Mouse (Mus musculus) forebrain, embryonic 13.5 days (tissue): Measurements from ENCODE around the gene Fmnl3. TPM values are rescaled to one million over a fixed set of nuclear protein-coding genes. Genes with fewer than 3 reads are reported as not detected.

Experiments used
- ATAC-seq: fragments of 200-750 bp; cut with Nextera tagmentation; 2 replicates; pipeline ENCODE4 v1.8.0; 2017
- H3K27ac ChIP-seq: fragments of 300-500 bp; sonication (generic); 2 replicates; pipeline ENCODE4 v1.5.1; 2015; ENCODE audit warnings: inconsistent platforms, mild to moderate bottlenecking, moderate library complexity
- H3K27me3 ChIP-seq: fragments of 300-500 bp; sonication (generic); 2 replicates; pipeline ENCODE4 v1.6.1; 2015; ENCODE audit warnings: mild to moderate bottlenecking, inconsistent platforms
- H3K36me3 ChIP-seq: fragments of 300-500 bp; sonication (generic); 2 replicates; pipeline ENCODE4 v1.6.1; 2015; ENCODE audit warnings: mild to moderate bottlenecking, inconsistent platforms; ENCODE audit not compliant: poor library complexity, severe bottlenecking
- H3K4me1 ChIP-seq: fragments of 300-500 bp; sonication (generic); 2 replicates; pipeline ENCODE4 v1.6.1; 2015; ENCODE audit warnings: inconsistent platforms
- H3K4me2 ChIP-seq: fragments of 300-500 bp; sonication (generic); 2 replicates; pipeline ENCODE4 v1.6.1; 2015; ENCODE audit warnings: inconsistent platforms, mild to moderate bottlenecking, moderate library complexity
- H3K4me3 ChIP-seq: fragments of 300-500 bp; sonication (generic); 2 replicates; pipeline ENCODE4 v1.5.1; 2015; ENCODE audit warnings: mild to moderate bottlenecking, inconsistent platforms
- H3K9ac ChIP-seq: fragments of 300-500 bp; sonication (generic); 2 replicates; pipeline ENCODE4 v1.6.1; 2015; ENCODE audit warnings: mild to moderate bottlenecking, inconsistent platforms
- H3K9me3 ChIP-seq: fragments of 300-500 bp; sonication (generic); replicated peaks from 2 replicates; pipeline ENCODE4 v1.6.1; 2016; ENCODE audit warnings: inconsistent platforms
- WGBS: fragments of 180-500 bp; shearing (Covaris S2); methylation state at CpG from one replicate; pipeline ENCODE4 v1.1.7; 2015; 5-methylcytosine and 5-hydroxymethylcytosine counted together
- polyA plus RNA-seq: library from polyadenylated mRNA; unstranded; fragments of >200 nt; fragmentation: Nextera tagmentation; extraction: Ambion mirVana; gene quantifications from 2 replicates; pipeline ENCODE4 v1.2.1, GENCODE M21; 2015

Fmnl3 gene
- polyA plus RNA-seq, 1 experiment from 2014 or later = 8.2 TPM

DNA sequence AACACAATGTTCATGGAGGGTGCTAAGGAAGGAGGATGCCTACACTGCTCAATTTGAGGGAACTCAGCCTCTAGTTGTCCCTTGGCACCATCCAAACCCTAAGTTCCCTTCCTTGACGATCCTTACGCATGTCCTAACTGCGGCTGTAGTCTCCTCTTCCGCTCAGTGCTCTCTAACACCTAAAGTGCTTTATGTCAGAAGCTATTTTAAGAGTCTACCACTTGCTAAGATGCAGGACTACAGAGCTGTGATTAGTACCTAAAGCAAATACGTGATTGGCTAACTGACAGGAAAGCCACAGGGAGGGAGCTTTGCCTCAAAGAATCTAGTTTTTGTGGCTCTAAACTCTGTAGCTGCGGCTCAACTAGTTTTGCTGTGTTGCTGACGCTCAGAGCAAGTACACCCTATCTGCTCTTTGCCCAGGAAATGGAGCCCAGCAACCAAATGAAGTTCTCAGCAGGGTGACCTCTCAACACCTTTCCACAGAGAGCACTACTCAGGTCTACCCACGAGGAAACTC lies 34.4 kb downstream of the Fmnl3 start:
- 82% methylated on average over 8 of the region's 8 CpGs for WGBS
- no peak overlapping the region for H3K4me2 ChIP-seq
- ATAC-seq = no peak
- no peaks in the 10 kb centered on the region for H3K4me1 ChIP-seq
- H3K9me3 ChIP-seq = no peaks in the 10 kb centered on the region
- no peaks in the 10 kb centered on the region for H3K27me3 ChIP-seq
- no peak overlapping the region for H3K9ac ChIP-seq
- H3K4me3 ChIP-seq = no peak overlapping the region
- H3K36me3 ChIP-seq = peaks cover 6% of the 10 kb centered on the region; the same call in 1 of the 2 replicates
- H3K27ac ChIP-seq = no peak overlapping the region

DNA sequence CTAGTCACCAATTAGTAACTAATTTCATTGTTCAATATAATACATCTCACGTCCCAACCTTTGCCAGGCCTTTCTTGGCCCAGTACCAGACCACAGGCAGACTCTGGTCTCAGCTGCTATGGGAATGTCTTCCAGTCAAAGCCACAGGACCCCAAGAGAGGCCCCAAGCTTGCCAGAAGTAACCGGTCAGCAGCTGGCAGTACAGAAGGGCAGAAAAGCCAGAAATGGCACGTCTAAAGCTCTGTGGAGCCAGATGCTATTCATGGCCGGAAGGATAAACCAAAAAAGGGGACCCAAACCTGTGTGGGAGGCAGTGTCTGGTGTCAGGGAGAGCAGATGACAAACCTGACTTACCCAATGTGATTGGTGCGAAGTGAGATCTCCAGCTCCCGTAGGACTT lies 35.8 kb downstream of the Fmnl3 start:
- H3K9ac ChIP-seq = 0 out of 2 replicates have a peak overlapping the region, but pooled peaks have one; percentile 26
- peak overlapping the region; percentile 49; the same call in 1 of the 2 replicates for H3K27ac ChIP-seq
- WGBS = 72% methylated on average over 6 of the region's 6 CpGs
- H3K4me3 ChIP-seq = no peak overlapping the region
- H3K36me3 ChIP-seq = peaks cover 6% of the 10 kb centered on the region
- H3K9me3 ChIP-seq = no peaks in the 10 kb centered on the region
- no peaks in the 10 kb centered on the region for H3K27me3 ChIP-seq
- no peak for ATAC-seq
- no peak overlapping the region for H3K4me2 ChIP-seq
- no peaks in the 10 kb centered on the region for H3K4me1 ChIP-seq

- no peak for ATAC-seq
- WGBS = 84% methylated on average over 3 of the region's 3 CpGs
- peak overlapping the region; percentile 7; the same call in 1 of the 2 replicates for H3K27ac ChIP-seq
- H3K9me3 ChIP-seq = no peaks in the 10 kb centered on the region
- no peak overlapping the region for H3K9ac ChIP-seq
- H3K36me3 ChIP-seq = peaks cover 6% of the 10 kb centered on the region
- no peaks in the 10 kb centered on the region for H3K27me3 ChIP-seq
- no peaks in the 10 kb centered on the region for H3K4me1 ChIP-seq
- no peak overlapping the region for H3K4me3 ChIP-seq
- no peak overlapping the region for H3K4me2 ChIP-seq
Observed at GRCm38 (mm10) chr15:99333676-99334065, 36.6 kb downstream of the Fmnl3 start.

- H3K9ac ChIP-seq = no peak overlapping the region
- peaks cover 7% of the 10 kb centered on the region for H3K36me3 ChIP-seq
- no peaks in the 10 kb centered on the region for H3K9me3 ChIP-seq
- H3K4me2 ChIP-seq = no peak overlapping the region
- peak overlapping the region; percentile 7 for H3K27ac ChIP-seq
- ATAC-seq = no peak
- H3K27me3 ChIP-seq = no peaks in the 10 kb centered on the region
- H3K4me1 ChIP-seq = no peaks in the 10 kb centered on the region
- 82% methylated on average over 9 of the region's 9 CpGs for WGBS
- no peak overlapping the region for H3K4me3 ChIP-seq
Observed at GRCm38 (mm10) chr15:99332921-99333675, 37.2 kb downstream of the Fmnl3 start.

DNA sequence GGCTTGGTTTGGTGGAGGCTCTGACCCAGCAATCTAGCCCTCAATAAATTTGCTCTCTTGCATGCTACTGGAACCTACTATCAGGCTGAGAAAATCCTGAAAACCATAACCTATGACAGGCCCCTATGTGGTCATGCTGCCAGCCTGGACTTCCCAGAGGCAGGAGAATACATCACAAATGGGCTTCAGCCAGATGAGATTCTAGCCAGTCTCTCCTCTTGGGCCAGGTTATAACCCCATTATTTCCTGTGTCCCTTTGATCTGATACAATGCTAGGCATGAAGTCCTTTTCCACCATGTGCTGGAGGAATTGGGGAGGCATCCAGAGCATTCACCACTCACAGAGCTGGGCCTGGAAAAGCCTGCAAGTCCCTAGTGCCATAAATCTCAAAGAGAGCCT lies 38.2 kb downstream of the Fmnl3 start:
- Histone ChIP-seq H3K27me3 (no peaks in the 10 kb centered on the region), H3K27ac (no peak overlapping the region), H3K4me1 (no peaks in the 10 kb centered on the region), H3K9me3 (no peaks in the 10 kb centered on the region), H3K4me3 (no peak overlapping the region), H3K9ac (no peak overlapping the region), H3K4me2 (no peak overlapping the region), H3K36me3 (peaks cover 16% of the 10 kb centered on the region)
- ATAC-seq = no peak

DNA sequence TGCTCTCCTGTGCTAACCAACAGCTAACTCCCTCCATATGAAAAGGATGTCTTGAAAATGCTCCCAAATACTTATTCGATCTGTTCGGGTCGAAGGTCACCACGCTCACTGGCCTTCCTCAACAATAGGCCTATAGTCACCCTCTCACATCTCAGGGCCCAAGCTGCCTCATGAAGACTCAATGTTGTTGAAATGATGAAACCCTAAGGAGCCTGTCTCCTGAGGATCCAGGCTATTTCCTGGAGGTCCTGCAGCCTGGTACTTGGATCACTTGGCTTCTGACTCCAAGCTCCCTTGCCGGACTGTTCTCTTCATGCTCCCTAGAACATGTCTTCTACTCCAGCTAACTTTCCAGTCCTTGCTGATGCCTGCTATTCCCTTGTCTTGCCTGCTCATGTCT lies 38.9 kb downstream of the Fmnl3 start:
- H3K27me3 ChIP-seq = no peaks in the 10 kb centered on the region
- H3K27ac ChIP-seq = no peak overlapping the region
- no peaks in the 10 kb centered on the region for H3K4me1 ChIP-seq
- H3K9me3 ChIP-seq = no peaks in the 10 kb centered on the region
- H3K4me2 ChIP-seq = no peak overlapping the region
- peaks cover 20% of the 10 kb centered on the region for H3K36me3 ChIP-seq
- H3K4me3 ChIP-seq = no peak overlapping the region
- no peak for ATAC-seq
- H3K9ac ChIP-seq = no peak overlapping the region
- 72% methylated on average over 5 of the region's 5 CpGs for WGBS

DNA sequence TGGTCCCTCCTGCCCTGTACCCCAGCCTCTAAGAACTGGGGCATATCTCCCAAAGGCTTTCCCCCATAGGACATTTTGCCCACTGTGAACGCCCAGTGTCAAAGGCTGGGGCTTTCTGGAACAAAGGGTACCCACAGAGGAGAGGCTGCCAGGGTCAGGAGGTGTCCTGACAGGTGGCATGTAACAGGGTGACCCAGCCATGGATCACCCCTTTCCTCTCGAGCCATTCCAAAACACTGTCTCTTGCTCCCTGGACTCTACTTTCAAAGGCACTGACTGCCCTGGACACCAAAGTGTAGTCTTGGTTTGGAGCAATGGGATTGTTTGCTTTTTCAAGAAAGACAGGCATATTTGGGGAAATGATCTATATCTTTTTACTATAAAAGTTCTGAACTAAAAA lies 40.0 kb downstream of the Fmnl3 start:
- ATAC-seq = no peak
- WGBS = 81% methylated on average over 2 of the region's 2 CpGs
- no peaks in the 10 kb centered on the region for H3K9me3 ChIP-seq

DNA sequence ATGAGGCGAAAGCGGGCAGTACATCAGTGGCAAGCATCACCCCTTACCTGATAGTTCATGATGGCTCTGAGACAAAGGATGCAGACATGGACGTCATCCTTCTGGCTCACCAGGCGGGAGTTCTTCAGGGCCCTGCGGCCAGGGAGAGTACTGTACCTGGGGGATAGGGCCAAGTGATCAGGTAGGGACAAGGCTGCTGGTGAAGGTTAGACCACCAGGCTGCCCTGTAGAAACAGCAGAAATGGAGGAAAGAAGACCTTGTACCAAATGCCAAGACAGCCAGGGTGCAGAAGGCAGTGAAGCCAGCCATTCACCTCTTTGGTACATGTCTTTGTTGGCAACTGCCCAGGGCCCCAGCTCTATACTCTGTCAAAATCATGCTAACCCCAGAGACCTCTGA lies 42.3 kb downstream of the Fmnl3 start:
- H3K9ac ChIP-seq = no peak overlapping the region
- H3K36me3 ChIP-seq = peaks cover 41% of the 10 kb centered on the region
- WGBS = 96% methylated on average over 5 of the region's 5 CpGs

More for the DNA sequence above, 40.0 kb downstream of the Fmnl3 start:
- Histone ChIP-seq H3K36me3 (peaks cover 24% of the 10 kb centered on the region), H3K27ac (no peak overlapping the region), H3K4me3 (no peak overlapping the region), H3K9ac (no peak overlapping the region), H3K4me2 (no peak overlapping the region), H3K4me1 (no peaks in the 10 kb centered on the region), H3K27me3 (no peaks in the 10 kb centered on the region)

GRCm38 (mm10) chr15:99326959-99327358 lies 43.3 kb downstream of the Fmnl3 start:
- H3K36me3 ChIP-seq = peaks cover 51% of the 10 kb centered on the region
- 68% methylated on average over 1 of the region's 1 CpGs for WGBS
- ATAC-seq = no peak

More for the DNA sequence above, 42.3 kb downstream of the Fmnl3 start:
- Histone ChIP-seq H3K4me3 (no peak overlapping the region), H3K27me3 (no peaks in the 10 kb centered on the region), H3K9me3 (no peaks in the 10 kb centered on the region), H3K4me1 (no peaks in the 10 kb centered on the region), H3K27ac (no peak overlapping the region), H3K4me2 (no peak overlapping the region)
- ATAC-seq = no peak

DNA sequence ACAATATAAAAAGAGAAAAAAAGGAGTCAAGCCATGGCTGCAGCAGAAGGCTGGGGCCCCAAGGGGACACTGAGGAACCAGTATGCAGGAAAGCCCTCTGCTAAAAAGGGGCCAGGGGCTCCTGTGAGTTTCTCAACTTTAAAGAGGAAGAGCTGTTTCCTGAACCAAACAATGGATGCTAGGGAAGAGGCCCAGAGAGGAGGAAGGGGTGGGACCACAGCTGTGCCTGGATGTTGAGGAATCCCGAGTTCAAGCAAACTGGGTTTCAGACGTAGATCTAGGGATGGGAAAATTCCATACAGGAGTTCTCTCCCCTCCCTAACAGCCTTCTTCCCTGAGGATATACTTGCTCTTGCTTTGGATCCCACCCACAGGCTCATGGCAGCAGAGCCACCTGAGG lies 43.9 kb downstream of the Fmnl3 start:
- Histone ChIP-seq H3K36me3 (peaks cover 57% of the 10 kb centered on the region), H3K4me3 (no peak overlapping the region), H3K4me1 (no peaks in the 10 kb centered on the region), H3K27ac (no peak overlapping the region), H3K9ac (no peak overlapping the region), H3K27me3 (no peaks in the 10 kb centered on the region), H3K4me2 (no peak overlapping the region), H3K9me3 (no peaks in the 10 kb centered on the region)
- no peak for ATAC-seq
- 77% methylated on average over 2 of the region's 2 CpGs for WGBS

More at GRCm38 (mm10) chr15:99326959-99327358, 43.3 kb downstream of the Fmnl3 start:
- no peaks in the 10 kb centered on the region for H3K9me3 ChIP-seq
- H3K9ac ChIP-seq = no peak overlapping the region
- H3K4me1 ChIP-seq = no peaks in the 10 kb centered on the region
- no peak overlapping the region for H3K4me2 ChIP-seq
- no peaks in the 10 kb centered on the region for H3K27me3 ChIP-seq
- H3K4me3 ChIP-seq = no peak overlapping the region
- H3K27ac ChIP-seq = no peak overlapping the region

DNA sequence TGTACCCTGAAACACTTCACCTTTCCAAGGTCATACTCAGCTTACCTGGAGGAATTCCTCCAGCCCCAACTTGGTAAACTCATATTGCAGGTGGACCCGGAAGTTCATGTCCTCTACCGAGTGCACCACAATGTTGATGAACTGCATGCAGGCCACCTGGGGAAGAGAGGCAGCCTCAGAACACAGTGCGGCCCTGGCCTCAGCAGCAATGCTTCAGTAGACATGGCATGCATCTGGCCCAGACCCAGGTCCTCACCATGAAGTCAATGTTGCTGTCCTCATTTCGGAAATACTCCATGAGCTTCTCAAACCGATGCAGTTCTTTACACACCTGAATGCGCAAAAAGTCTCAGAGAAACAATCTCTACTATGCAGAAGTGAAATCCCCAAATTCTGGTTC lies 44.7 kb downstream of the Fmnl3 start:
- 89% methylated on average over 6 of the region's 6 CpGs for WGBS
- no peak overlapping the region for H3K4me3 ChIP-seq
- ATAC-seq = no peak
- no peak overlapping the region for H3K9ac ChIP-seq
- H3K27ac ChIP-seq = no peak overlapping the region
- no peak overlapping the region for H3K4me2 ChIP-seq
- H3K36me3 ChIP-seq = peaks cover 65% of the 10 kb centered on the region
- H3K4me1 ChIP-seq = no peaks in the 10 kb centered on the region
- H3K9me3 ChIP-seq = no peaks in the 10 kb centered on the region
- H3K27me3 ChIP-seq = no peaks in the 10 kb centered on the region

DNA sequence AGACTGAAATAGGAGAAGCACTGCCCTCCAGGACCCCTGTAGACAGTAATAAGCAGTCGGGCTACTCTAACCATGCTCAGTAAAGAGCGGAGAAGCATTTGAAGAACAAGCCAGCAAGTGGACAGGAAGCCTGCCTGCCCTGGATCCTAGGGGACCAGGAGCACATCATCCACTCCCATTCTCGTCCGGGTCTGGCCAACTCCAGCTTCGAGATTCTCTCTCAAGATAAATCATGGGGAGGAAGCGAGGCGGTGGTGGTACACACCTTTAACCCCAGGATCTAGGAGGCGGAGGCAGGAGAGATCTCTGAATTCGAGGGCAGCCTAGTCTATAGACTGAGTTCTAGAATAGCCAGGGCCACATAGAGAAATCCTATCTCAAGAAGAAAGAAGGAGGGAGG lies 46.1 kb downstream of the Fmnl3 start:
- H3K9me3 ChIP-seq = no peaks in the 10 kb centered on the region
- no peak for ATAC-seq
- no peaks in the 10 kb centered on the region for H3K27me3 ChIP-seq
- no peaks in the 10 kb centered on the region for H3K4me1 ChIP-seq
- H3K4me2 ChIP-seq = no peak overlapping the region
- no peak overlapping the region for H3K27ac ChIP-seq
- WGBS = 94% methylated on average over 9 of the region's 9 CpGs
- no peak overlapping the region for H3K4me3 ChIP-seq
- no peak overlapping the region for H3K9ac ChIP-seq
- peaks cover 79% of the 10 kb centered on the region for H3K36me3 ChIP-seq

GRCm38 (mm10) chr15:99320978-99321377 lies 49.3 kb downstream of the Fmnl3 start:
- Histone ChIP-seq H3K4me2 (no peak overlapping the region), H3K4me1 (no peaks in the 10 kb centered on the region), H3K27ac (no peak overlapping the region), H3K36me3 (peaks cover 97% of the 10 kb centered on the region), H3K4me3 (no peak overlapping the region), H3K27me3 (no peaks in the 10 kb centered on the region), H3K9ac (no peak overlapping the region), H3K9me3 (no peaks in the 10 kb centered on the region)
- ATAC-seq = no peak
- whole genome bisulfite sequencing = 87% methylated on average over 9 of the region's 9 CpGs
